Mouse (Mus musculus): ENCODE results near the gene Trim11. TPM values are rescaled to one million over a fixed set of nuclear protein-coding genes. Genes with fewer than 3 reads are reported as not detected.

Gene Trim11
- total and polyA plus RNA-seq, 3 experiments, result 24.8 to 27.0 TPM; not detected in 1

DNA sequence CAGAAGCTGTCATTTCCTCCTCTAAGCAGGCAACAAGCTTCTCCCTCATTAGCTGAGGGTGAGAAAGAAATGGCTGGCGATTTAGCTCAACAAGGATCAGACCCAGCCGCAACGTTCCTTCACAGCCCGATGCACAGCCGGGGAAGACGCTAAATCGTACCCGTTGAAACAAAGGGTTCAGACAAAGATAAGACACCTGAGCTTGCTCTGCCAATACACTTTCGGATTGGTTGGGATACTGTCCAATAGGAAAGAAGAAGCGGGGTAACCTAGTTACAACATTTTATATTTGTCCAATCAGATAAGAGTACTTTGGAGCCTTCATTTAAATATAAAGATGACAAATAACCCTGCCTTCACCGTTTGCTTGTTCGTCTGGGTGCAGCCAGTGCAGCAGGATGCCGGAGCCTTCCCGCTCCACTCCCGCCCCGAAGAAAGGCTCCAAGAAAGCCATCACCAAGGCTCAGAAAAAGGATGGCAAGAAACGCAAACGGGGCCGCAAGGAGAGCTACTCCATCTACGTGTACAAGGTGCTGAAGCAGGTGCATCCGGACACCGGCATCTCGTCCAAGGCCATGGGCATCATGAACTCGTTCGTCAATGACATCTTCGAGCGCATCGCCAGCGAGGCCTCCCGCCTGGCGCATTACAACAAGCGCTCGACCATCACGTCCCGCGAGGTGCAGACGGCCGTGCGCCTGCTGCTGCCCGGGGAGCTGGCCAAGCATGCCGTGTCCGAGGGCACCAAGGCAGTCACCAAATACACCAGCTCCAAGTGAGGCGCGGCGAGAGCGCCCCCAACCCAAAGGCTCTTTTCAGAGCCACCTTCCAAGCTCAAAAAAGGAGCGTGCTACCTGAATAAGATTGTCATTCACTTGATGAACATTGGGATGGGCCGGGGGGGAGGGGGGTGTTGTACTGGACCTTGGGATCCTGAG, 29.1 kb upstream of the Trim11 start, which contains the start of gene Hist3h2ba:
Gene Hist3h2ba, plus strand, starts transcription at position 379 of the 938 bp plus-strand sequence.
- Histone ChIP-seq H3K36me3 (ENCODE audit: control insufficient read depth in 1 of 2, insufficient read depth in 2 of 2, low read length in 2 of 2) (peaks cover 0 to 5% of the 10 kb centered on the region in 2 experiments; a peak in 2 of 4 replicates), H3K9me3 (replicated peaks; ENCODE audit: insufficient read depth, low read length) (no peaks in the 10 kb centered on the region), H3K79me2 (ENCODE audit: control insufficient read depth, insufficient read depth, low read length, poor library complexity) (no peaks in the 10 kb centered on the region; the same call in 1 of the 2 replicates), H3K27me3 (ENCODE audit: control insufficient read depth in 1 of 2, insufficient read depth in 2 of 2, low read length in 2 of 2) (peaks cover 4 to 9% of the 10 kb centered on the region in 2 experiments), H3K27ac (ENCODE audit: control insufficient read depth, low read depth, low read length) (peak within 1 kb of the TSS; percentile 51), H3K9ac (ENCODE audit: control insufficient read depth, low read depth, low read length, poor library complexity, severe bottlenecking) (peak within 1 kb of the TSS; percentile 59), H3K4me3 (ENCODE audit: control insufficient read depth in 1 of 2, insufficient read depth in 1 of 2, low read depth in 2 of 2, low read length in 2 of 2) (peak within 1 kb of the TSS; percentile 30 to 46; a peak in 3 of 4 replicates), H3K4me1 (ENCODE audit: control insufficient read depth in 1 of 2, insufficient read depth in 2 of 2, low read length in 2 of 2) (peaks cover 0 to 11% of the 10 kb centered on the region in 2 experiments; a peak in 1 of 4 replicates)
- TF ChIP-seq ZMIZ1 (IDR thresholded peaks at IDR 0.05; ENCODE audit: low read depth, low read length) (0 out of 2 replicates have a peak, but pooled peaks have one; percentile 0), POLR2A (IDR thresholded peaks at IDR 0.05; ENCODE audit: control insufficient read depth in 1 of 2, insufficient read depth in 1 of 2, low read depth in 1 of 2, low read length in 2 of 2, poor library complexity in 1 of 2) (peak in 1 of 2 experiments; percentile 42; a peak in 1 of 4 replicates), CTCF (IDR thresholded peaks at IDR 0.05 in 2 of 3, conservative IDR thresholded peaks at IDR 0.05 in 1 of 3; ENCODE audit: control insufficient read depth in 1 of 3, insufficient read depth in 1 of 3, low read depth in 2 of 3, low read length in 3 of 3, poor library complexity in 1 of 3, severe bottlenecking in 1 of 3) (0 out of 6 replicates have a peak, but pooled peaks of 1 of the 3 experiments have one; percentile 1), USF1 (IDR thresholded peaks at IDR 0.05; ENCODE audit: low read depth, low read length) (no peak), EP300 (IDR thresholded peaks at IDR 0.05; ENCODE audit: low read depth in 1 of 2, low read length in 2 of 2) (no peak), KAT2A (conservative IDR thresholded peaks at IDR 0.05; ENCODE audit: low read depth, low read length) (no peak), MXI1 (IDR thresholded peaks at IDR 0.05; ENCODE audit: low read depth, low read length) (no peak), TBP (IDR thresholded peaks at IDR 0.05; ENCODE audit: low read depth, low read length) (peak; percentile 85), GATA1 (IDR thresholded peaks at IDR 0.05; ENCODE audit: low read depth, low read length) (0 out of 2 replicates have a peak, but pooled peaks have one; percentile 16)
- peak; percentile 81 for DNase-seq (ENCODE audit: low read depth, low spot score)

DNA sequence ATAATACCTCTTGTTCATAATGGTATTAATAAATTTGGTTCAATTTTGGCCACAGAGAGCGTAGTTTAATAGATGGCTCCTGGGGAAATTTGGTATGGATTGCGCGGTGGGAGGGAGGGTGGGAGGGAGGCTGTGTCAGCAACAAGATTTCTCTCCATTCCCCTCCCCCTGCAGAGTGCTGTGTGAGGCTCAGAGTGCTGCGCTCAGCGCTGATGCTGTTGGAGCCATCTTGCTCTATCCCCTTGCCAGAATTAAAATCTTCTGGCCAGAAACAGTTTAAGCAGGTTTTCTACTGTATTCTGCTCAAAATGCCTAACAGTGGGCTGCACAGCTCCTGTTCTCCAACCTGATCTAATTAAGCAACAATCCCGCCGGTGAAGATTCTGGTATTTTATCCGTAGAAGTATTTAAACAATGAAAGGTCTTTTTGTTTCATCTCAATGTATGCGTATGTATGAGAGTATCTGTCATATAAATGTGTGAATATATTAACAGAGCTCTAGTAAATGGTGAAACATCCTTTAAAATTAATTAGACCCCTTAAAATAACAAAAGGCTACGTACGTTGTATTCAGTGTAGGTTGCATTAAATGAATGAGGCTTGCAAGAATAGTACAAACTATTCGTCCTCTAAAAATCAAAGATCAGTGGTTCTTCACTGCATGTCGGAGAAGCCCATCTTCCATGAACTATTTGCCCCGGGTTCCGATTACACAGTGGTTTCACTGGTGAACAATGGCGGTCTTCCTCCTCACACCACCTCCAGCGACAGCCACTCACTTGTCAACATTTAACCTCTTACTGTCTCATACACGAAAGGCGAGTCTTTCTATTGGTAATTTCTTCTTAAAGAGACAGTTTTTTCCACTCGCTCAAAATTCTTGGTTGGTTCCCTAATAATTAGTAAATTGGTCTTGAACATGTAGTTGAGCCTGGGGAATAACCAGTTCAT, 28.1 kb upstream of the Trim11 start:
- H3K27ac ChIP-seq (ENCODE audit: control insufficient read depth, low read depth, low read length), result no peak overlapping the region

More for the DNA sequence above, 28.1 kb upstream of the Trim11 start:
- H3K4me3 ChIP-seq (ENCODE audit: control insufficient read depth in 1 of 2, insufficient read depth in 1 of 2, low read depth in 2 of 2, low read length in 2 of 2), result no peak overlapping the region
- peaks cover 2 to 3% of the 10 kb centered on the region in 2 experiments; a peak in 3 of 4 replicates for H3K27me3 ChIP-seq (ENCODE audit: control insufficient read depth in 1 of 2, insufficient read depth in 2 of 2, low read length in 2 of 2)
- H3K9me3 ChIP-seq (replicated peaks; ENCODE audit: insufficient read depth, low read length), result no peaks in the 10 kb centered on the region
- TF ChIP-seq MAFK (IDR thresholded peaks at IDR 0.05; ENCODE audit: borderline replicate concordance, low read depth, low read length) (no peak), NELFE (IDR thresholded peaks at IDR 0.05; ENCODE audit: low read depth, low read length) (no peak), GATA1 (IDR thresholded peaks at IDR 0.05; ENCODE audit: low read depth, low read length) (no peak), RCOR1 (IDR thresholded peaks at IDR 0.05; ENCODE audit: low read depth, low read length) (no peak), ZC3H11A (IDR thresholded peaks at IDR 0.05; ENCODE audit: low read depth, low read length) (no peak), POLR2AphosphoS2 (IDR thresholded peaks at IDR 0.05; ENCODE audit: low read length) (no peak), USF1 (IDR thresholded peaks at IDR 0.05; ENCODE audit: low read depth, low read length) (no peak), HCFC1 (IDR thresholded peaks at IDR 0.05; ENCODE audit: low read depth, low read length) (no peak)
- H3K36me3 ChIP-seq (ENCODE audit: control insufficient read depth in 1 of 2, insufficient read depth in 2 of 2, low read length in 2 of 2), result peaks cover 0 to 5% of the 10 kb centered on the region in 2 experiments; a peak in 2 of 4 replicates
- peaks cover 0 to 11% of the 10 kb centered on the region in 2 experiments; a peak in 1 of 4 replicates for H3K4me1 ChIP-seq (ENCODE audit: control insufficient read depth in 1 of 2, insufficient read depth in 2 of 2, low read length in 2 of 2)
- DNase-seq (ENCODE audit: low read depth, low spot score), result no peak
- no peak overlapping the region for H3K9ac ChIP-seq (ENCODE audit: control insufficient read depth, low read depth, low read length, poor library complexity, severe bottlenecking)
- no peaks in the 10 kb centered on the region; the same call in 1 of the 2 replicates for H3K79me2 ChIP-seq (ENCODE audit: control insufficient read depth, insufficient read depth, low read length, poor library complexity)

All from MEL (cell line).